Mouse (Mus musculus): ENCODE results near the gene Map3k12.

Map3k12 gene

GRCm38 (mm10) chr15:102519211-102520141 is 2.6 kb upstream of the Map3k12 start:
- DNase-seq (ENCODE audit: low spot score) = no peak

GRCm38 (mm10) chr15:102518859-102519201 is 2.0 kb upstream of the Map3k12 start:
- no peak for DNase-seq (ENCODE audit: low spot score)

GRCm38 (mm10) chr15:102517976-102518858 is 1.4 kb upstream of the Map3k12 start, which contains the start of gene Tarbp2:
Gene Tarbp2, plus strand, starts transcription at chr15:102518192.
- DNase-seq (ENCODE audit: low spot score) = peak; percentile 100

GRCm38 (mm10) chr15:102517631-102517975 is 739 bp upstream of the Map3k12 start:
- DNase-seq (ENCODE audit: low spot score) = no peak

GRCm38 (mm10) chr15:102516293-102516692 is 571 bp downstream of the Map3k12 start:
- DNase-seq (ENCODE audit: low spot score) = no peak

GRCm38 (mm10) chr15:102515791-102516190 is 1.1 kb downstream of the Map3k12 start:
- DNase-seq (ENCODE audit: low spot score) = no peak

- DNase-seq (ENCODE audit: low spot score) = no peak
Observed at GRCm38 (mm10) chr15:102515261-102515660, 1.6 kb downstream of the Map3k12 start.

- no peak for DNase-seq (ENCODE audit: low spot score)
Observed at GRCm38 (mm10) chr15:102513004-102513403, 3.9 kb downstream of the Map3k12 start.

GRCm38 (mm10) chr15:102512471-102512870 is 4.4 kb downstream of the Map3k12 start:
- no peak for DNase-seq (ENCODE audit: low spot score)

- DNase-seq (ENCODE audit: low spot score) = no peak
Observed at GRCm38 (mm10) chr15:102512010-102512409, 4.9 kb downstream of the Map3k12 start.

- DNase-seq (ENCODE audit: low spot score) = no peak
Observed at GRCm38 (mm10) chr15:102511285-102511833, 5.5 kb downstream of the Map3k12 start.

- DNase-seq (ENCODE audit: low spot score) = peak; percentile 80
Observed at GRCm38 (mm10) chr15:102510590-102511284, 6.1 kb downstream of the Map3k12 start.

- no peak for DNase-seq (ENCODE audit: low spot score)
Observed at GRCm38 (mm10) chr15:102510110-102510509, 6.8 kb downstream of the Map3k12 start.

- DNase-seq (ENCODE audit: low spot score) = no peak
Observed at GRCm38 (mm10) chr15:102508336-102508735, 8.5 kb downstream of the Map3k12 start.

GRCm38 (mm10) chr15:102507561-102507960 is 9.3 kb downstream of the Map3k12 start:
- no peak for DNase-seq (ENCODE audit: low spot score)

GRCm38 (mm10) chr15:102506864-102507263 is 10.0 kb downstream of the Map3k12 start:
- DNase-seq (ENCODE audit: low spot score) = no peak

- no peak for DNase-seq (ENCODE audit: low spot score)
Observed at GRCm38 (mm10) chr15:102506464-102506830, 10.4 kb downstream of the Map3k12 start.

GRCm38 (mm10) chr15:102505770-102506463 is 10.9 kb downstream of the Map3k12 start:
- DNase-seq (ENCODE audit: low spot score) = no peak

- no peak for DNase-seq (ENCODE audit: low spot score)
Observed at GRCm38 (mm10) chr15:102505073-102505769, 11.6 kb downstream of the Map3k12 start.

- no peak for DNase-seq (ENCODE audit: low spot score)
Observed at GRCm38 (mm10) chr15:102503924-102504782, 12.7 kb downstream of the Map3k12 start.
